Mouse (Mus musculus): ENCODE measurements at regions not wholly inside any gene's neighbourhood (a gene's known extent, or its start where the extent isn't known, plus 50 kb on each side); places are given as distances from the start of the nearest gene placed in this dataset.

DNA sequence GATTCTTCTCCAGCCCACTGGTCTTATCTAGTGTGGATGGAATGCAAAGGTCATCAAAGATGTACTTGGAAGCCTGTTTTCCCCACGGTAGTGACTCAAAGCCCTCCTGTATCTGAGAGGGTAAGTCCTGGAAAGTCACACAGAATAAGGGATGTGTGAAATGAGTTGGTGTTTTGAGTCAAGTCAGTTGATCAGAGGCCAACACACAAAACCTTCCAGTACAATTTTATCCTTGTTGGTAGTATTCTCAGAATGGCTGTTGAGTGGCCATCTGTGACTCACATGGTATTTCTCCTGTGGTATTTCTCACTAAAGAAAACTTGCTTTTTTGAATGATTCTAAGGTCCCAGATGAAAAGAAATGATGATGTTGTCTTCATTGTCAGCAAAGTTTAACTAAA lies 384.8 kb upstream of the Jag1 start:
- DNase-seq (ENCODE audit: low spot score) (no peak), ATAC-seq (ENCODE audit: low FRiP score) (no peak)
- H3K27me3 ChIP-seq (ENCODE audit: control insufficient read depth, insufficient read depth, low read length) = no peaks in the 10 kb centered on the region
- no peak overlapping the region for H3K27ac ChIP-seq
- H3K9me3 ChIP-seq (ENCODE audit: control insufficient read depth, low read length) = no peaks in the 10 kb centered on the region
- no peak overlapping the region for H3K4me2 ChIP-seq (replicated peaks)
- 72% methylated on average over 1 of the region's 1 CpGs for WGBS
- no peaks in the 10 kb centered on the region for H3K4me1 ChIP-seq (replicated peaks; ENCODE audit: control insufficient read depth, insufficient read depth, low read length)
- no peak overlapping the region for H3K9ac ChIP-seq
- H3K4me3 ChIP-seq (replicated peaks; ENCODE audit: low read length) = no peak overlapping the region
- no peaks in the 10 kb centered on the region for H3K36me3 ChIP-seq (replicated peaks; ENCODE audit: control insufficient read depth, insufficient read depth)

DNA sequence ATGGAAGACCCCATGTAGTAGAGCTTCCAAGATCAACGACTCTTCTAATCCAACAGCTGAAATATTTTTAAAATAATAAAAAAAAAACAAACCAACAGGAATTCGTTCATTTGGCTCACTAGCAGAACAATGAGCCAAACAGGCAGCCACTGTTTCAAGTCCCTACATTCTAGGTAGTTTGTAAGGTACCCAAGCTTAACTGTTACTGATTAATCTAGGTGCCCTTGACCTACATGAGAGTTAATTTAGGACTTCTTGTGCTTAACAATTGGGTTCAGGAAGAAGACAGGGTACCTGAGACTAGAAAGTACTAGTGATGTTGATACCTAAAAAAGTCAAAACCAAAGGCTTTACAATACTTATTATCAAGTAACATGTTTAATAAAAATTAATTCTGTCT lies 381.2 kb upstream of the Jag1 start:
- no peak overlapping the region for H3K4me3 ChIP-seq (replicated peaks; ENCODE audit: low read length)
- DNase-seq (ENCODE audit: low spot score) (no peak), ATAC-seq (ENCODE audit: low FRiP score) (no peak)
- no peaks in the 10 kb centered on the region for H3K9me3 ChIP-seq (ENCODE audit: control insufficient read depth, low read length)
- 82% methylated on average over 2 of the region's 2 CpGs for WGBS
- no peaks in the 10 kb centered on the region for H3K27me3 ChIP-seq (ENCODE audit: control insufficient read depth, insufficient read depth, low read length)
- H3K27ac ChIP-seq = no peak overlapping the region
- no peak overlapping the region for H3K4me2 ChIP-seq (replicated peaks)
- no peak overlapping the region for H3K9ac ChIP-seq
- H3K4me1 ChIP-seq (replicated peaks; ENCODE audit: control insufficient read depth, insufficient read depth, low read length) = no peaks in the 10 kb centered on the region
- H3K36me3 ChIP-seq (replicated peaks; ENCODE audit: control insufficient read depth, insufficient read depth) = no peaks in the 10 kb centered on the region

- no peak for ATAC-seq (ENCODE audit: low FRiP score)
- no peak overlapping the region for H3K9ac ChIP-seq
- WGBS = 87% methylated on average over 5 of the region's 5 CpGs
- H3K9me3 ChIP-seq (ENCODE audit: control insufficient read depth, low read length) = no peaks in the 10 kb centered on the region
- H3K36me3 ChIP-seq (replicated peaks; ENCODE audit: control insufficient read depth, insufficient read depth) = no peaks in the 10 kb centered on the region
- no peak overlapping the region for H3K27ac ChIP-seq
- H3K4me3 ChIP-seq (replicated peaks; ENCODE audit: low read length) = no peak overlapping the region
- no peaks in the 10 kb centered on the region for H3K4me1 ChIP-seq (replicated peaks; ENCODE audit: control insufficient read depth, insufficient read depth, low read length)
- DNase-seq (ENCODE audit: low spot score) = no peak
- no peaks in the 10 kb centered on the region for H3K27me3 ChIP-seq (ENCODE audit: control insufficient read depth, insufficient read depth, low read length)
- H3K4me2 ChIP-seq (replicated peaks) = no peak overlapping the region
Observed at GRCm38 (mm10) chr2:137493600-137493999, 377.2 kb upstream of the Jag1 start.

DNA sequence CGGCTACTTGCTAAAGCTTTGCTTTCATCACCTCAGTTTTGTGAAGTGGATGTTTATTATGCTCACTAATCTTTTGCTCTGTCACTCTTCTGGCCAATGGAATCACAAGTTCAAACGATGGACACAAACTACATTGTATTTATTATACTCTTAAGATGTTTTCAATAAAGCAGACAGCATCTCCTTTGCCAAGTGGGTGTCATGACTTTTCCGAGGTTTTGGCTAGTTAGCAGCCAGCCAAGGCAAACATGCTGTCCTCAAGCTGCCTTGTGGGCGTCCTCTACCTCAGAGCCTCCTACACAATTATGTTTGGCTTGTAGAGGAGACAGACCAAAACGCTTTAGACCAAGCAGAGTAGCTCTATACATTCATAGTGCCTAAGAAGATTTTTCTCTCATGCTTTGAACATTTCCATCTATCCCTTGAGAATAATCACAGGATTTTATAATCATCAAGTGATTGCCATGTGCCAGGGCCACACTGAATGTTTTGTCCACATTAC lies 372.8 kb upstream of the Jag1 start:
- no peak overlapping the region for H3K4me3 ChIP-seq (replicated peaks; ENCODE audit: low read length)
- no peak overlapping the region for H3K4me2 ChIP-seq (replicated peaks)
- H3K9me3 ChIP-seq (ENCODE audit: control insufficient read depth, low read length) = no peaks in the 10 kb centered on the region
- DNase-seq (ENCODE audit: low spot score) = no peak
- H3K27ac ChIP-seq = no peak overlapping the region
- 86% methylated on average over 5 of the region's 5 CpGs for WGBS
- H3K27me3 ChIP-seq (ENCODE audit: control insufficient read depth, insufficient read depth, low read length) = no peaks in the 10 kb centered on the region
- no peaks in the 10 kb centered on the region for H3K4me1 ChIP-seq (replicated peaks; ENCODE audit: control insufficient read depth, insufficient read depth, low read length)
- no peak for ATAC-seq (ENCODE audit: low FRiP score)
- no peaks in the 10 kb centered on the region for H3K36me3 ChIP-seq (replicated peaks; ENCODE audit: control insufficient read depth, insufficient read depth)
- no peak overlapping the region for H3K9ac ChIP-seq

GRCm38 (mm10) chr2:137468769-137469168 lies 352.3 kb upstream of the Jag1 start:
- H3K27me3 ChIP-seq (ENCODE audit: control insufficient read depth, insufficient read depth, low read length) = no peaks in the 10 kb centered on the region
- DNase-seq (ENCODE audit: low spot score) = no peak
- WGBS = 29% methylated on average over 1 of the region's 1 CpGs
- no peak overlapping the region for H3K4me3 ChIP-seq (replicated peaks; ENCODE audit: low read length)
- no peak overlapping the region for H3K9ac ChIP-seq
- no peak for ATAC-seq (ENCODE audit: low FRiP score)
- H3K4me1 ChIP-seq (replicated peaks; ENCODE audit: control insufficient read depth, insufficient read depth, low read length) = no peaks in the 10 kb centered on the region
- H3K36me3 ChIP-seq (replicated peaks; ENCODE audit: control insufficient read depth, insufficient read depth) = no peaks in the 10 kb centered on the region
- no peaks in the 10 kb centered on the region for H3K9me3 ChIP-seq (ENCODE audit: control insufficient read depth, low read length)
- H3K27ac ChIP-seq = no peak overlapping the region
- H3K4me2 ChIP-seq (replicated peaks) = no peak overlapping the region

DNA sequence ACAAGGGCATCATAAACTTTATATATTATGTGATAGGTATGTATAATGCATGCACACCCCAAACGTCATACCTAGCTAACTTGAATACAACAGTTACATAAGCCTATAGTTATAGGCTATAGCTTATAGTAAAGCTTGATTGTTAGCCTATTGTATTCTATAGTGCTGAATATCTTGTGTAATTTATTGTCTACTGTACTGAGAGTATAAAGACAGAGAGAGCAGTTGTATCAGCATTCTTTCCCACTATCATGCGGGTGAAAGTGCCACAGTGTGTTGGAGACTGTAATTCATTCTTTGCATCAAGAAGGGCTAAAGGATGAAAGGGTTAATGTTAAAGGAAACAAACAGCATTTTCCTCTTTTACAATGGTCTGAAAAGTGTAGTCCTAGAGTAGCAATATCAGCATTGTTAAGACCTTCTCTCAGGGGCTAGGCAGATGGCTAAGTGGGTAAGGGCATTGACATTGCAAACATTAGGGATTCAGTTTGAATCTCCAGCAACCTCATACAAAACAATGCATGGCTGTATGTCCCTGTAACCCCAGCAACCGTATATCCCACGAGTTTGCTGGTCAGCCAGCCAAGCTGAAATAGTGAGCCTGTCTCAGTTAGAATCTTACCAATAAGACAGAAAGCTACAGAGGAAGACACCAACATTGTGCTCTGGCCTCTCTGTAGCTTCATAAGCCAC lies 340.8 kb upstream of the Jag1 start:
- Histone ChIP-seq H3K9me3 (ENCODE audit: control insufficient read depth, low read length) (no peaks in the 10 kb centered on the region), H3K4me2 (replicated peaks) (no peak overlapping the region), H3K4me3 (replicated peaks; ENCODE audit: low read length) (no peak overlapping the region), H3K36me3 (replicated peaks; ENCODE audit: control insufficient read depth, insufficient read depth) (no peaks in the 10 kb centered on the region), H3K27ac (no peak overlapping the region), H3K9ac (no peak overlapping the region), H3K4me1 (replicated peaks; ENCODE audit: control insufficient read depth, insufficient read depth, low read length) (no peaks in the 10 kb centered on the region), H3K27me3 (ENCODE audit: control insufficient read depth, insufficient read depth, low read length) (no peaks in the 10 kb centered on the region)
- WGBS = 27% methylated on average over 4 of the region's 4 CpGs
- ATAC-seq (ENCODE audit: low FRiP score) (peak; percentile 77; the same call in 1 of the 2 replicates), DNase-seq (ENCODE audit: low spot score) (no peak)

DNA sequence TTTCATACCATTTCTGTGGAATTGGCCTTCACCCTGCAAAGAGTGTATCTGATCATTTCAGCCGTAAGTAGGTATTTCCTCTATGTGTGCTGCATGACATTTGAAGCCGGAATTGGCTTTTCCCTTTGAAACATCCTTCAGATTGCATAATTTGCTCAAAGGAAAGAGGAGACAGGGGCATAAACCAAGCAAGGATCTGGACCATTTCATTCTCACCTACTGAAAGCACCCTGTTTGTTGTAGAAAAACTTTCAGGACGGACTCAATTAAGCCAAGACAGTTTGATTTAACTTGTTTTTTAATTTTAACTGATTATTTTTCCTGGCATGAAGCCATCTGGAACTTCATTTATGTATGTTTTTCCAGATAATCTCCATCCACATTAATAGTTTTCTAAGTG lies 340.0 kb upstream of the Jag1 start:
- Histone ChIP-seq H3K27me3 (ENCODE audit: control insufficient read depth, insufficient read depth, low read length) (no peaks in the 10 kb centered on the region), H3K4me1 (replicated peaks; ENCODE audit: control insufficient read depth, insufficient read depth, low read length) (no peaks in the 10 kb centered on the region), H3K4me2 (replicated peaks) (no peak overlapping the region), H3K27ac (no peak overlapping the region), H3K9me3 (ENCODE audit: control insufficient read depth, low read length) (no peaks in the 10 kb centered on the region), H3K36me3 (replicated peaks; ENCODE audit: control insufficient read depth, insufficient read depth) (no peaks in the 10 kb centered on the region), H3K9ac (no peak overlapping the region), H3K4me3 (replicated peaks; ENCODE audit: low read length) (no peak overlapping the region)
- DNase-seq (ENCODE audit: low spot score) (no peak), ATAC-seq (ENCODE audit: low FRiP score) (no peak)
- 88% methylated on average over 3 of the region's 3 CpGs for WGBS

DNA sequence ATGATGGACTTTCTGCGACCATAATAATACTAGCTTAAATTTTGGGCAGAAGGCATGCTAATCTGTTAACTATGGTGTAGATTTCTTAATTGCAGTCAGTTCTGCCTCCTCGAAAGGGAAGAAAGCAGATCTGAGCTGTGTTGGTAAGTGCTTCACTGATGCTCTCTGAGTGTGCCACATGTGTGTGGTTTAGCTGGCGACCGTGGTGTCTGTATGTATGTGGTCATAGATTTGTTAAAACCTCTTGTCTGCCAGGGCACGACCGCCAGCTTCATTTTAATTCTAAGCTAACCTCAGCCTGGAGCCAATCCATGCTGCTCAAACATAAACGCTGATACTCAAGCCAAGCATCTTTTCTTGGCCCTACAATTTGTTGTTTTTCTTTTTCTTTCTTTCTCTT lies 330.5 kb upstream of the Jag1 start:
- 94% methylated on average over 7 of the region's 7 CpGs for WGBS
- Histone ChIP-seq H3K9ac (no peak overlapping the region), H3K36me3 (replicated peaks; ENCODE audit: control insufficient read depth, insufficient read depth) (no peaks in the 10 kb centered on the region), H3K9me3 (ENCODE audit: control insufficient read depth, low read length) (no peaks in the 10 kb centered on the region), H3K4me1 (replicated peaks; ENCODE audit: control insufficient read depth, insufficient read depth, low read length) (no peaks in the 10 kb centered on the region), H3K4me2 (replicated peaks) (no peak overlapping the region), H3K4me3 (replicated peaks; ENCODE audit: low read length) (no peak overlapping the region), H3K27me3 (ENCODE audit: control insufficient read depth, insufficient read depth, low read length) (no peaks in the 10 kb centered on the region), H3K27ac (no peak overlapping the region)
- DNase-seq (ENCODE audit: low spot score) (no peak), ATAC-seq (ENCODE audit: low FRiP score) (no peak)

GRCm38 (mm10) chr2:137437741-137438140 lies 321.3 kb upstream of the Jag1 start:
- no peaks in the 10 kb centered on the region for H3K27me3 ChIP-seq (ENCODE audit: control insufficient read depth, insufficient read depth, low read length)
- DNase-seq (ENCODE audit: low spot score) (no peak), ATAC-seq (ENCODE audit: low FRiP score) (no peak)
- WGBS = 80% methylated on average over 5 of the region's 5 CpGs
- H3K9me3 ChIP-seq (ENCODE audit: control insufficient read depth, low read length) = no peaks in the 10 kb centered on the region
- H3K4me3 ChIP-seq (replicated peaks; ENCODE audit: low read length) = no peak overlapping the region
- no peak overlapping the region for H3K9ac ChIP-seq
- no peak overlapping the region for H3K27ac ChIP-seq
- H3K4me1 ChIP-seq (replicated peaks; ENCODE audit: control insufficient read depth, insufficient read depth, low read length) = no peaks in the 10 kb centered on the region
- H3K4me2 ChIP-seq (replicated peaks) = no peak overlapping the region
- no peaks in the 10 kb centered on the region for H3K36me3 ChIP-seq (replicated peaks; ENCODE audit: control insufficient read depth, insufficient read depth)

GRCm38 (mm10) chr2:137436161-137436560 lies 319.7 kb upstream of the Jag1 start:
- Histone ChIP-seq H3K36me3 (replicated peaks; ENCODE audit: control insufficient read depth, insufficient read depth) (no peaks in the 10 kb centered on the region), H3K4me2 (replicated peaks) (no peak overlapping the region), H3K4me3 (replicated peaks; ENCODE audit: low read length) (no peak overlapping the region), H3K9ac (no peak overlapping the region), H3K27me3 (ENCODE audit: control insufficient read depth, insufficient read depth, low read length) (no peaks in the 10 kb centered on the region), H3K4me1 (replicated peaks; ENCODE audit: control insufficient read depth, insufficient read depth, low read length) (no peaks in the 10 kb centered on the region), H3K27ac (no peak overlapping the region), H3K9me3 (ENCODE audit: control insufficient read depth, low read length) (no peaks in the 10 kb centered on the region)
- WGBS = 89% methylated on average over 4 of the region's 4 CpGs
- no peak for ATAC-seq (ENCODE audit: low FRiP score)
- no peak for DNase-seq (ENCODE audit: low spot score)

All from hindbrain, embryonic 14.5 days (tissue).